Comparison of ENCODE assay signal across 9 mouse cellular contexts in the genomic region with DNA sequence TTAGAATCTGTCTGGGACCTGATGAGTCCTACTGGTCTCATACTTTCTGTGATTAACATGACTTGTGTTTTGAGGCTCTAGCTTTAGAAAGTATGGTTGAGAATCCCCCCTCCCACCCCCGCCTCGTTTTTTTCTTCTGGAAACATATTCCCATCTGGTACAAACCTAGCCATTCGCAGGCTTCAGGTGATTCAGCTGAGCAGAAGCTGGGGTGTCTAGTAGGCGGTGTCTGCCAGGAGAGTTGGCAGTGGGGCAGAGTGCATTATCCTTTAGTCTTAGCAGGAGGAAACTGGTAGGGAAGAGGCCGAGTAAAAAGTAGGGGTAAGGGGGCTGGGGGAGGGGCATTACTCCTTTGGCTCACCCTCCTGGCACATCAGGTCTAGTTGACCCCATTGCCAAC. TPM values are rescaled to one million over a fixed set of nuclear protein-coding genes. Genes with fewer than 3 reads are reported as not detected.
DNase-seq lines count a peak whose midpoint lies in the region; ATAC-seq lines count a peak whose summit lies in the region.
"Had no signal": no experiment of that assay in that cellular context is flagged by ENCODE, and none has a peak within 500 bp of the region (broad histone marks: within the 10 kb centered on the region; RNA-seq: fewer than 3 reads in every experiment).

No protein-coding gene starts in this region.

- ATAC-seq in kidney, embryonic 14.5 days (ENCODE audit: low FRiP score, low TSS enrichment): no peak
- no peak for ATAC-seq in embryonic facial prominence, embryonic 13.5 days (ENCODE audit: insufficient number of reproducible peaks, insufficient read depth, low FRiP score, low TSS enrichment, low read depth)
- no peak; the same call in 1 of the 2 replicates for ATAC-seq in hindbrain, embryonic 16.5 days
- 0 out of 2 replicates have a peak, but pooled peaks have one; percentile 1 for ATAC-seq in midbrain, embryonic 14.5 days (ENCODE audit: low FRiP score, low TSS enrichment)

- peak overlapping the region; percentile 70; the same call in 1 of the 2 replicates for H3K9ac ChIP-seq in kidney, embryonic 14.5 days (ENCODE audit: low read depth, low read length)
- no peak overlapping the region for H3K9ac ChIP-seq in embryonic facial prominence, embryonic 13.5 days
- H3K9ac ChIP-seq in hindbrain, embryonic 16.5 days (ENCODE audit: low read depth, low read length): peak overlapping the region; percentile 71; the same call in 1 of the 2 replicates
- H3K9ac ChIP-seq in midbrain, embryonic 14.5 days (replicated peaks; ENCODE audit: low read length): no peak overlapping the region

- H3K27me3 ChIP-seq in kidney, embryonic 14.5 days (ENCODE audit: control insufficient read depth, insufficient read depth, low read length): 0 out of 2 replicates have a peak, but pooled peaks cover 11% of the 10 kb centered on the region
- peaks cover 49% of the 10 kb centered on the region for H3K27me3 ChIP-seq in embryonic facial prominence, embryonic 13.5 days
- H3K27me3 ChIP-seq in hindbrain, embryonic 16.5 days (replicated peaks; ENCODE audit: control insufficient read depth, insufficient read depth, low read length): 0 out of 2 replicates have a peak, but pooled peaks cover 3% of the 10 kb centered on the region
- H3K27me3 ChIP-seq in midbrain, embryonic 14.5 days (ENCODE audit: control insufficient read depth, insufficient read depth, low read length): peaks cover 17% of the 10 kb centered on the region

- DNase-seq in kidney, adult 11 months: no peak
- no peak for DNase-seq in midbrain, embryonic 14.5 days
- no peak for DNase-seq in testis, postnatal 14 days (ENCODE audit: low spot score)
- DNase-seq in layer of hippocampus, postnatal 14 days (ENCODE audit: low spot score in 2 of 2): no peak
- DNase-seq in thymus, adult 18-20 months: no peak

- WGBS in kidney, embryonic 14.5 days: 54% methylated on average over 5 of the region's 5 CpGs
- 53% methylated on average over 5 of the region's 5 CpGs for WGBS in embryonic facial prominence, embryonic 13.5 days
- 41% methylated on average over 5 of the region's 5 CpGs for WGBS in hindbrain, embryonic 16.5 days
- 44% methylated on average over 5 of the region's 5 CpGs for WGBS in midbrain, embryonic 14.5 days

- H3K4me1 ChIP-seq in kidney, embryonic 14.5 days (ENCODE audit: control insufficient read depth, insufficient read depth, low read length): peaks cover 16% of the 10 kb centered on the region; the same call in 1 of the 2 replicates
- peaks cover 18% of the 10 kb centered on the region for H3K4me1 ChIP-seq in embryonic facial prominence, embryonic 13.5 days
- H3K4me1 ChIP-seq in hindbrain, embryonic 16.5 days (ENCODE audit: control insufficient read depth, insufficient read depth, low read depth, low read length): peaks cover 17% of the 10 kb centered on the region
- peaks cover 20% of the 10 kb centered on the region; the same call in 1 of the 2 replicates for H3K4me1 ChIP-seq in midbrain, embryonic 14.5 days (ENCODE audit: control insufficient read depth, insufficient read depth, low read length)

- peak overlapping the region; percentile 98 for H3K4me2 ChIP-seq in kidney, embryonic 14.5 days (replicated peaks; ENCODE audit: low read depth, low read length)
- H3K4me2 ChIP-seq in embryonic facial prominence, embryonic 13.5 days: peak overlapping the region; percentile 100
- peak overlapping the region; percentile 96 for H3K4me2 ChIP-seq in hindbrain, embryonic 16.5 days (ENCODE audit: low read length)
- peak overlapping the region; percentile 90 for H3K4me2 ChIP-seq in midbrain, embryonic 14.5 days (ENCODE audit: low read length)

- peaks cover 2% of the 10 kb centered on the region; the same call in 1 of the 2 replicates for H3K36me3 ChIP-seq in kidney, embryonic 14.5 days (ENCODE audit: control insufficient read depth, insufficient read depth, low read length)
- 0 out of 2 replicates have a peak, but pooled peaks cover 6% of the 10 kb centered on the region for H3K36me3 ChIP-seq in embryonic facial prominence, embryonic 13.5 days
- H3K36me3 ChIP-seq in hindbrain, embryonic 16.5 days (ENCODE audit: control insufficient read depth, insufficient read depth, low read length): peaks cover 4% of the 10 kb centered on the region; the same call in 1 of the 2 replicates
- H3K36me3 ChIP-seq in midbrain, embryonic 14.5 days (ENCODE audit: control insufficient read depth, insufficient read depth, low read length): peaks cover 8% of the 10 kb centered on the region; the same call in 1 of the 2 replicates

- peak overlapping the region; percentile 58 for H3K4me3 ChIP-seq in kidney, embryonic 14.5 days (ENCODE audit: low read length)
- H3K4me3 ChIP-seq in embryonic facial prominence, embryonic 13.5 days: peak overlapping the region; percentile 64
- H3K4me3 ChIP-seq in hindbrain, embryonic 16.5 days (ENCODE audit: low read length): peak overlapping the region; percentile 64
- H3K4me3 ChIP-seq in midbrain, embryonic 14.5 days (replicated peaks; ENCODE audit: low read depth, low read length): peak overlapping the region; percentile 46; the same call in 1 of the 2 replicates

- H3K27ac ChIP-seq in kidney, embryonic 14.5 days (ENCODE audit: low read depth, low read length): no peak overlapping the region
- H3K27ac ChIP-seq in embryonic facial prominence, embryonic 13.5 days: no peak overlapping the region
- no peak overlapping the region; the same call in 1 of the 2 replicates for H3K27ac ChIP-seq in hindbrain, embryonic 16.5 days (ENCODE audit: low read depth, low read length)
- no peak overlapping the region for H3K27ac ChIP-seq in midbrain, embryonic 14.5 days (replicated peaks; ENCODE audit: low read depth, low read length)

- H3K9me3 ChIP-seq in kidney, embryonic 14.5 days (ENCODE audit: control insufficient read depth, low read length): no peaks in the 10 kb centered on the region
- H3K9me3 ChIP-seq in embryonic facial prominence, embryonic 13.5 days: no peaks in the 10 kb centered on the region
- H3K9me3 ChIP-seq in hindbrain, embryonic 16.5 days (ENCODE audit: control insufficient read depth, low read length): no peaks in the 10 kb centered on the region
- H3K9me3 ChIP-seq in midbrain, embryonic 14.5 days (ENCODE audit: control insufficient read depth, low read length): no peaks in the 10 kb centered on the region

RNA-seq across cellular contexts. Expression of a gene that starts 30.2 kb away (rescaled TPM):
- polyA plus RNA-seq in kidney, embryonic 14.5 days (2014; fragmentation: Nextera tagmentation; extraction: Ambion mirVana): 4.8 and 8.3 TPM in 2 replicates
- polyA plus RNA-seq in embryonic facial prominence, embryonic 13.5 days (2015; fragmentation: Nextera tagmentation; extraction: Ambion mirVana): not detected in 2 replicates
- 0.19 TPM in 1 of 2 replicates, not detected in the other for polyA plus RNA-seq in hindbrain, embryonic 16.5 days (2015; fragmentation: Nextera tagmentation; extraction: Ambion mirVana)
- polyA plus RNA-seq in midbrain, embryonic 14.5 days (2014; fragmentation: Nextera tagmentation; extraction: Ambion mirVana): not detected in 2 replicates
- total RNA-seq in layer of hippocampus, postnatal 14 days (2021): not detected
- total RNA-seq: MEL had no signal

RNA-seq across cellular contexts. Expression of a gene that starts 44.5 kb away (rescaled TPM):
- 18.0 and 21.5 TPM in 2 replicates for polyA plus RNA-seq in kidney, embryonic 14.5 days (2014; fragmentation: Nextera tagmentation; extraction: Ambion mirVana)
- polyA plus RNA-seq in embryonic facial prominence, embryonic 13.5 days (2015; fragmentation: Nextera tagmentation; extraction: Ambion mirVana): 7.2 and 8.2 TPM in 2 replicates
- 14.4 and 15.1 TPM in 2 replicates for polyA plus RNA-seq in hindbrain, embryonic 16.5 days (2015; fragmentation: Nextera tagmentation; extraction: Ambion mirVana)
- 21.3 and 25.5 TPM in 2 replicates for polyA plus RNA-seq in midbrain, embryonic 14.5 days (2014; fragmentation: Nextera tagmentation; extraction: Ambion mirVana)
- 10 to 100 TPM; 25.7 to 26.9 TPM for total RNA-seq in layer of hippocampus, postnatal 14 days (2021)

Comparison
In these comparisons a context has a peak if more than half of its experiments do, and no peak if none do; other contexts are left out.
1. H3K9ac ChIP-seq: peak in kidney, embryonic 14.5 days (single experiment) and hindbrain, embryonic 16.5 days (single experiment); none in embryonic facial prominence, embryonic 13.5 days (single experiment) and midbrain, embryonic 14.5 days (single experiment).
2. Peak in every context shown above with its lines, with median percentiles within 50 percentile points of each other: H3K4me2 ChIP-seq and H3K4me3 ChIP-seq.